Mouse (Mus musculus): Measurements from ENCODE around the gene Lage3. TPM values are rescaled to one million over a fixed set of nuclear protein-coding genes. Genes with fewer than 3 reads are reported as not detected.

Gene Lage3
- polyA plus RNA-seq, 1 experiment from 2014 or later, result 25.6 TPM

DNA sequence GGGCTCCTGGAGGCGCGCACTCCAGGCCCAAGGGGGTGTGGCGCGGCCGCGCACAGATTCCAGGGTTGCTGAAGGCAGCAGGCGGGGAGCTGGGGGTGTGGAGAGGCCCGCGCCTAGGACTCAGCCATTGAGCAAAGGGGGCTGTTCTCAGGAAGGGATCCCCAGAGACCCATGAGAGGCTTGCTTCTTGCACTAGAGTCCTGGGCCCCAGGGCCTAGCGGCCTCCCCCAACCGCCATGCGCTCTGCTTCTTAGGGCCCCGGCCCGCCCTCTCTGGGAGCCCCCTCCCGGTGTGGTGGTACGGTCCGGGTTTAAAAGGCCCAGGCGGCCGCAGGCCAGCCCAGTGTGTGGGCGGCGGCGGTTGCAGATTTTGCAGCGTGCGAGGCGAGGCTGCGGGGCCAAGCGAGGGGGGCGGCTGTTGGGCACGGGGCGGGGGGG is 24.7 kb downstream of the Lage3 start, which contains the start of gene Plxna3:
TSS of gene Plxna3 (plus strand) at position 342 of the 437 bp plus-strand sequence.
- no peaks in the 10 kb centered on the region for H3K36me3 ChIP-seq (ENCODE audit: inconsistent target)
- H3K4me3 ChIP-seq (ENCODE audit: inconsistent target), result no peak within 1 kb of the TSS
- H3K27ac ChIP-seq, result peak within 1 kb of the TSS; percentile 32; the same call in 1 of the 2 replicates
- WGBS (ENCODE audit: missing documents), result 28% methylated on average over 12 of the region's 30 CpGs
- H3K79me2 ChIP-seq (ENCODE audit: inconsistent target), result no peaks in the 10 kb centered on the region

DNA sequence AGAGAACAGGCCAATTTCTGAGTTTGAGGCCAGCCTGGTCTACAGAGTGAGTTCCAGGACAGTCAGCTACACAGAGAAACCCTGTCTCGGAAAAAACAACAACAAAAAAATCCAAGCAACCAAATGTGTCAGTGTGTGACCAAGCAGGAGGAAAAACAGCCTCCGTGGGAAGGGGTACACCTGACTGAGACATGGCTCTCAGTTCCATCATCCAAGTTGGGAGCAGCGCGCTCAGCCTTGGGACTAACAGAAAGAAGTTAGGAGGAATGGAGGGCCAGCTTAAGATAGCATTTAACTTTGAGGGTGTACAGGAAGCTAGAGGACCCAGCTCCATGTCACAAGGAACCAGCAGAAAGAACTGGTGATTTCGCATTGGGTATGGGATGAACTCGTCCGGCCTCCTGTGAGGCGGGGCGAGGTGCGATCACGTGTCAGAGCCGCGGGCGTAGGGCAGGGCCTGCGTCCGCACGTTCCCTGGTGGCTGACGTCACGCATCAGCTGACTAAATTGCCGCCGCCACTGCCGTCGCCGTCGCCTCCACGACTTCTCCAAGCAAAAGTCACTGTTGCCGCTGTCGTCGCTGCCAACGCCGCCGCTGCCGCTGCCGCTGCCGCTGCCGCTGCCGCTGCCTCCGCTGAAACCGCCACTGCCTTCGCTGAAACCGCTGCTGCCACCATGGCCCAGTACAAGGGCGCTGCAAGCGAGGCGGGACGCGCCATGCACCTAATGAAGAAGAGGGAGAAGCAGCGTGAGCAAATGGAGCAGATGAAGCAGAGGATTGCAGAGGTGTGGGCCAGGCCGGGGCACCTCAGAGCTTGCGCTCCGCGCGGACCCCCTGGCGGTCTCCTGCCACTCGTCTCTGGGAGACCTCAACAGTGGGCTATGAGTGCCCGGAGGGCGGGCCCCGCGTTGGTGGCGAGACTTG is 40.6 kb downstream of the Lage3 start, which contains the start of gene Fam50a:
TSS of gene Fam50a (plus strand) at position 494 of the 925 bp plus-strand sequence.
- Histone ChIP-seq H3K79me2 (ENCODE audit: inconsistent target) (peaks cover 23% of the 10 kb centered on the region), H3K27ac (peak within 1 kb of the TSS; percentile 60), H3K36me3 (ENCODE audit: inconsistent target) (peaks cover 9% of the 10 kb centered on the region; the same call in 1 of the 2 replicates), H3K4me3 (ENCODE audit: inconsistent target) (peak within 1 kb of the TSS; percentile 51)
- WGBS (ENCODE audit: missing documents), result 17% methylated on average over 47 of the region's 59 CpGs

DNA sequence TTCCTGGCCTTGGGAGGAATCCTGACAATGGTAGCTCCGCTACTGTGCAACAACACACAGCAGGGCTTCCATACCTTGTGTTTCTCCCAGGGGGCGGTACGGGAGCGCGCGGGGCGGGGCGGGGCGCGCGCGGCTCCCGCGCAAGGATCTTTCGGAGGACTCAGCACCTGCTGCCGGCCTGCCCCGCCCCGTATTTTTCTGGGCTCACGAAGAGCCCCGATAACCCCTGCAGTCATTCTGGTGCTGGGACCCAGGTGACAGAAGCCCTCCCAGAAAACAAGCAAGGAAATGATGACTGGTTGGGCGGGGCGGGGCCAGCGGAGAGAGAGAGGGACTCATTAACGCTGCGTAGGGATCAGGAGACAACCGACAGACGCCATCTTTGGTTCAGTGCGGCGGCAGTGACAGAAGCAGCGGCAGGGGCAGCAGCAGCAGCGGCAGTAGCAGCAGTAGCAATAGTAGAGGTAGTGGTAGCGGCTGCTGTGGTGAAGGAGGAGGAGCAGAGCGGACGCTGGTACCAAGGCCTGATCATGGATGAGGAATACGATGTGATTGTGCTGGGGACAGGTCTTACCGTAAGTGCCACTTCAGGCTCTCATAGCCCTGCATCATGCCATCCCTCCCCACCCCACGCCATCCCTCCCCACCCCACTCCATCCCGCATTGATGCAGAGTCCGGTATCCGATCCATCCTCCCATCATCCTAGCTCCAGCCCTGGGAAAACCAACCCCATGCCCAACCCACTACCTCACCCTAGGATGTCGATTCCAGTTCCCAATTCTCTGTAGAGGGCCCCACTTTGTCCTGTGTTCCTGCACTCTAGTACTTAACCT is 48.3 kb downstream of the Lage3 start, which contains the start of gene Gdi1:
TSS of gene Gdi1 (plus strand) at position 132 of the 834 bp plus-strand sequence.
- Histone ChIP-seq H3K79me2 (ENCODE audit: inconsistent target) (peaks cover 59% of the 10 kb centered on the region), H3K27ac (peak within 1 kb of the TSS; percentile 65), H3K36me3 (ENCODE audit: inconsistent target) (peaks cover 9% of the 10 kb centered on the region; the same call in 1 of the 2 replicates), H3K4me3 (ENCODE audit: inconsistent target) (peak within 1 kb of the TSS; percentile 58)
- WGBS (ENCODE audit: missing documents), result 24% methylated on average over 31 of the region's 41 CpGs

Other genes starting within 250 kb of the Lage3 start
- gene Opn1mw, start 226.2 kb downstream of the Lage3 start, polyA plus RNA-seq (2018), result not detected in 3 replicates
- gene Mecp2, start 218.3 kb downstream of the Lage3 start, polyA plus RNA-seq (2018), result 13.0 to 16.3 TPM (median 15.6 TPM) in 3 replicates
- gene Tex28, start 185.8 kb downstream of the Lage3 start, polyA plus RNA-seq (2018), result not detected in 3 replicates
- gene Tktl1, start 176.4 kb downstream of the Lage3 start, polyA plus RNA-seq (2018), result not detected in 3 replicates
- 167 to 435 TPM (median 388 TPM) in 3 replicates for gene Flna, start 103.8 kb downstream of the Lage3 start, polyA plus RNA-seq (2018)
- 35.7 to 94.2 TPM (median 47.2 TPM) in 3 replicates for gene Emd, start 98.9 kb downstream of the Lage3 start, polyA plus RNA-seq (2018)
- 1,104 to 3,117 TPM (median 2,186 TPM) in 3 replicates for gene Rpl10, start 82.8 kb downstream of the Lage3 start, polyA plus RNA-seq (2018)
- 20.9 to 53.4 TPM (median 35.7 TPM) in 3 replicates for gene Taz, start 71.7 kb downstream of the Lage3 start, polyA plus RNA-seq (2018)
- gene Dnase1l1, start 71.3 kb downstream of the Lage3 start, polyA plus RNA-seq (2018), result 142 to 185 TPM (median 160 TPM) in 3 replicates
- gene Atp6ap1, start 56.5 kb downstream of the Lage3 start, polyA plus RNA-seq (2018), result 423 to 572 TPM (median 484 TPM) in 3 replicates
- 40.7 to 86.1 TPM (median 74.6 TPM) in 3 replicates for gene Gdi1, start 48.6 kb downstream of the Lage3 start, polyA plus RNA-seq (2018)
- 106 to 278 TPM (median 113 TPM) in 3 replicates for gene Fam50a, start 40.6 kb downstream of the Lage3 start, polyA plus RNA-seq (2018)
- 1.9 to 2.8 TPM (median 2.2 TPM) in 3 replicates for gene Plxna3, start 24.6 kb downstream of the Lage3 start, polyA plus RNA-seq (2018)
- 17.1 to 29.5 TPM (median 25.0 TPM) in 3 replicates for gene Ubl4a, start 19.6 kb upstream of the Lage3 start, polyA plus RNA-seq (2018)
- 25.6 to 29.5 TPM (median 27.5 TPM) in 3 replicates for gene Slc10a3, start 19.7 kb upstream of the Lage3 start, polyA plus RNA-seq (2018)
- 24.1 to 37.8 TPM (median 27.4 TPM) in 3 replicates for gene Fam3a, start 39.7 kb upstream of the Lage3 start, polyA plus RNA-seq (2018)
- 21.1 to 27.6 TPM (median 22.4 TPM) in 3 replicates for gene Ikbkg, start 39.7 kb upstream of the Lage3 start, polyA plus RNA-seq (2018)
- 140 to 235 TPM (median 171 TPM) in 3 replicates for gene G6pdx, start 75.6 kb upstream of the Lage3 start, polyA plus RNA-seq (2018)
- not detected in 3 replicates for gene Gm6880, start 127.8 kb upstream of the Lage3 start, polyA plus RNA-seq (2018)
- not detected in 3 replicates for gene Olfr1326-ps1, start 221.3 kb upstream of the Lage3 start, polyA plus RNA-seq (2018)
- not detected in 3 replicates for gene Olfr1325, start 239.1 kb upstream of the Lage3 start, polyA plus RNA-seq (2018)